Mouse (Mus musculus): ENCODE data around the gene Sh3bgrl3. TPM values are rescaled to one million over a fixed set of nuclear protein-coding genes. Genes with fewer than 3 reads are reported as not detected.

The Sh3bgrl3 gene
- polyA plus RNA-seq, 1 experiment, result 489 TPM

- TF ChIP-seq POLR2A (IDR thresholded peaks at IDR 0.05; ENCODE audit: extremely low read depth, insufficient read depth, low read length) (no peak), CTCF (IDR thresholded peaks at IDR 0.05; ENCODE audit: extremely low read depth, insufficient read depth, low read length) (no peak)
- Histone ChIP-seq H3K27ac (ENCODE audit: insufficient read depth, low read length) (no peak overlapping the region), H3K4me1 (ENCODE audit: control insufficient read depth, insufficient read depth, low read length) (0 out of 2 replicates have a peak, but pooled peaks cover 1% of the 10 kb centered on the region), H3K4me3 (ENCODE audit: insufficient read depth, low read length) (no peak overlapping the region)
These were observed 4.0 kb upstream of the Sh3bgrl3 start for GRCm38 (mm10) chr4:134132519-134133095.

- H3K4me1 ChIP-seq (ENCODE audit: control insufficient read depth, insufficient read depth, low read length), result 0 out of 2 replicates have a peak, but pooled peaks cover 2% of the 10 kb centered on the region
- TF ChIP-seq CTCF (IDR thresholded peaks at IDR 0.05; ENCODE audit: extremely low read depth, insufficient read depth, low read length), result no peak
- TF ChIP-seq POLR2A (IDR thresholded peaks at IDR 0.05; ENCODE audit: extremely low read depth, insufficient read depth, low read length), result no peak
- H3K27ac ChIP-seq (ENCODE audit: insufficient read depth, low read length), result no peak overlapping the region
- no peak overlapping the region for H3K4me3 ChIP-seq (ENCODE audit: insufficient read depth, low read length)
These were observed 3.5 kb upstream of the Sh3bgrl3 start for GRCm38 (mm10) chr4:134132117-134132516.

- peak overlapping the region; percentile 27; the same call in 1 of the 2 replicates for H3K27ac ChIP-seq (ENCODE audit: insufficient read depth, low read length)
- TF ChIP-seq POLR2A (IDR thresholded peaks at IDR 0.05; ENCODE audit: extremely low read depth, insufficient read depth, low read length), result 0 out of 2 replicates have a peak, but pooled peaks have one; percentile 36
- TF ChIP-seq CTCF (IDR thresholded peaks at IDR 0.05; ENCODE audit: extremely low read depth, insufficient read depth, low read length), result no peak
- H3K4me3 ChIP-seq (ENCODE audit: insufficient read depth, low read length), result peak overlapping the region; percentile 80; the same call in 1 of the 2 replicates
- H3K4me1 ChIP-seq (ENCODE audit: control insufficient read depth, insufficient read depth, low read length), result peaks cover 4% of the 10 kb centered on the region; the same call in 1 of the 2 replicates
These were observed 893 bp upstream of the Sh3bgrl3 start for GRCm38 (mm10) chr4:134129482-134129881.

- Histone ChIP-seq H3K4me3 (ENCODE audit: insufficient read depth, low read length) (peak overlapping the region; percentile 80), H3K27ac (ENCODE audit: insufficient read depth, low read length) (peak overlapping the region; percentile 47; the same call in 1 of the 2 replicates), H3K4me1 (ENCODE audit: control insufficient read depth, insufficient read depth, low read length) (peaks cover 4% of the 10 kb centered on the region; the same call in 1 of the 2 replicates)
- TF ChIP-seq POLR2A (IDR thresholded peaks at IDR 0.05; ENCODE audit: extremely low read depth, insufficient read depth, low read length), result no peak
- TF ChIP-seq CTCF (IDR thresholded peaks at IDR 0.05; ENCODE audit: extremely low read depth, insufficient read depth, low read length), result no peak
These were observed 384 bp upstream of the Sh3bgrl3 start for GRCm38 (mm10) chr4:134128983-134129362.

GRCm38 (mm10) chr4:134127793-134128192 is 796 bp downstream of the Sh3bgrl3 start:
- no peak for TF ChIP-seq POLR2A (IDR thresholded peaks at IDR 0.05; ENCODE audit: extremely low read depth, insufficient read depth, low read length)
- TF ChIP-seq CTCF (IDR thresholded peaks at IDR 0.05; ENCODE audit: extremely low read depth, insufficient read depth, low read length), result no peak
- peak overlapping the region; percentile 86 for H3K27ac ChIP-seq (ENCODE audit: insufficient read depth, low read length)
- peak overlapping the region; percentile 80 for H3K4me3 ChIP-seq (ENCODE audit: insufficient read depth, low read length)
- peaks cover 4% of the 10 kb centered on the region; the same call in 1 of the 2 replicates for H3K4me1 ChIP-seq (ENCODE audit: control insufficient read depth, insufficient read depth, low read length)

GRCm38 (mm10) chr4:134127121-134127455 is 1.5 kb downstream of the Sh3bgrl3 start:
- Histone ChIP-seq H3K4me3 (ENCODE audit: insufficient read depth, low read length) (peak overlapping the region; percentile 80; the same call in 1 of the 2 replicates), H3K27ac (ENCODE audit: insufficient read depth, low read length) (peak overlapping the region; percentile 86), H3K4me1 (ENCODE audit: control insufficient read depth, insufficient read depth, low read length) (peaks cover 4% of the 10 kb centered on the region; the same call in 1 of the 2 replicates)
- TF ChIP-seq POLR2A (IDR thresholded peaks at IDR 0.05; ENCODE audit: extremely low read depth, insufficient read depth, low read length), result 0 out of 2 replicates have a peak, but pooled peaks have one; percentile 16
- TF ChIP-seq CTCF (IDR thresholded peaks at IDR 0.05; ENCODE audit: extremely low read depth, insufficient read depth, low read length), result no peak

GRCm38 (mm10) chr4:134126300-134127120 is 2.1 kb downstream of the Sh3bgrl3 start:
- peak overlapping the region; percentile 25 for H3K27ac ChIP-seq (ENCODE audit: insufficient read depth, low read length)
- TF ChIP-seq POLR2A (IDR thresholded peaks at IDR 0.05; ENCODE audit: extremely low read depth, insufficient read depth, low read length) (peak; percentile 23; the same call in 1 of the 2 replicates), CTCF (IDR thresholded peaks at IDR 0.05; ENCODE audit: extremely low read depth, insufficient read depth, low read length) (no peak)
- no peak overlapping the region; the same call in 1 of the 2 replicates for H3K4me3 ChIP-seq (ENCODE audit: insufficient read depth, low read length)
- peaks cover 4% of the 10 kb centered on the region; the same call in 1 of the 2 replicates for H3K4me1 ChIP-seq (ENCODE audit: control insufficient read depth, insufficient read depth, low read length)

GRCm38 (mm10) chr4:134125383-134126060 is 3.1 kb downstream of the Sh3bgrl3 start:
- Histone ChIP-seq H3K4me3 (ENCODE audit: insufficient read depth, low read length) (no peak overlapping the region), H3K4me1 (ENCODE audit: control insufficient read depth, insufficient read depth, low read length) (peaks cover 4% of the 10 kb centered on the region; the same call in 1 of the 2 replicates), H3K27ac (ENCODE audit: insufficient read depth, low read length) (no peak overlapping the region)
- TF ChIP-seq CTCF (IDR thresholded peaks at IDR 0.05; ENCODE audit: extremely low read depth, insufficient read depth, low read length), result no peak
- TF ChIP-seq POLR2A (IDR thresholded peaks at IDR 0.05; ENCODE audit: extremely low read depth, insufficient read depth, low read length), result 0 out of 2 replicates have a peak, but pooled peaks have one; percentile 18

All from cortical plate, adult 2 months (tissue).